Mouse (Mus musculus) limb, embryonic 15.5 days (tissue): Measurements from ENCODE around the gene Mterf2. TPM values are rescaled to one million over a fixed set of nuclear protein-coding genes. Genes with fewer than 3 reads are reported as not detected.

Source experiments
- ATAC-seq: fragments of 200-750 bp; cut with Nextera tagmentation; 2 replicates; pipeline ENCODE4 v1.8.0; 2017; ENCODE audit warnings: low read depth, moderate TSS enrichment; ENCODE audit not compliant: insufficient number of reproducible peaks, low FRiP score, low TSS enrichment
- H3K27ac ChIP-seq: fragments of 300-500 bp; sonication (generic); 2 replicates; pipeline ENCODE4 v1.5.1; 2015; ENCODE audit warnings: moderate library complexity, mild to moderate bottlenecking, inconsistent platforms
- H3K27me3 ChIP-seq: fragments of 300-500 bp; sonication (generic); 2 replicates; pipeline ENCODE4 v1.6.1; 2015; ENCODE audit warnings: inconsistent platforms
- H3K36me3 ChIP-seq: fragments of 300-500 bp; sonication (generic); 2 replicates; pipeline ENCODE4 v1.6.1; 2015; ENCODE audit warnings: inconsistent platforms
- H3K4me1 ChIP-seq: fragments of 300-500 bp; sonication (generic); 2 replicates; pipeline ENCODE4 v1.6.1; 2015; ENCODE audit warnings: inconsistent platforms
- H3K4me2 ChIP-seq: fragments of 300-500 bp; sonication (generic); 2 replicates; pipeline ENCODE4 v1.6.1; 2015; ENCODE audit warnings: mild to moderate bottlenecking, inconsistent platforms
- H3K4me3 ChIP-seq: fragments of 300-500 bp; sonication (generic); 2 replicates; pipeline ENCODE4 v1.5.1; 2015; ENCODE audit warnings: mild to moderate bottlenecking, inconsistent platforms
- H3K9ac ChIP-seq: fragments of 300-500 bp; sonication (generic); 2 replicates; pipeline ENCODE4 v1.6.1; 2015; ENCODE audit warnings: inconsistent platforms
- H3K9me3 ChIP-seq: fragments of 300-500 bp; sonication (generic); 2 replicates; pipeline ENCODE4 v1.6.1; 2016; ENCODE audit warnings: inconsistent platforms
- WGBS: fragments of 180-500 bp; shearing (Covaris S2); methylation state at CpG from one replicate; pipeline ENCODE4 v1.1.7; 2015; 5-methylcytosine and 5-hydroxymethylcytosine counted together
- polyA plus RNA-seq: library from polyadenylated mRNA; unstranded; fragments of >200 nt; fragmentation: Nextera tagmentation; extraction: Ambion mirVana; gene quantifications from 2 replicates; pipeline ENCODE4 v1.2.1, GENCODE M21; 2015

Gene Mterf2
- polyA plus RNA-seq, 1 experiment from 2014 or later: 15.6 TPM

GRCm38 (mm10) chr10:85136573-85136972 lies 8.7 kb upstream of the Mterf2 start:
- Histone ChIP-seq H3K4me1 (peaks cover 4% of the 10 kb centered on the region; the same call in 1 of the 2 replicates), H3K36me3 (peaks cover 29% of the 10 kb centered on the region), H3K9me3 (no peaks in the 10 kb centered on the region), H3K27ac (no peak overlapping the region), H3K9ac (no peak overlapping the region), H3K4me3 (no peak overlapping the region), H3K27me3 (no peaks in the 10 kb centered on the region), H3K4me2 (no peak overlapping the region)
- 89% methylated on average over 6 of the region's 6 CpGs for WGBS
- ATAC-seq: no peak

- Histone ChIP-seq H3K4me2 (peak overlapping the region; percentile 74), H3K9me3 (no peaks in the 10 kb centered on the region; the same call in 1 of the 2 replicates), H3K27ac (no peak overlapping the region), H3K9ac (peak overlapping the region; percentile 56; the same call in 1 of the 2 replicates), H3K4me3 (peak overlapping the region; percentile 67), H3K4me1 (peaks cover 15% of the 10 kb centered on the region), H3K36me3 (peaks cover 22% of the 10 kb centered on the region), H3K27me3 (no peaks in the 10 kb centered on the region)
- WGBS: 15% methylated on average over 7 of the region's 7 CpGs
- no peak for ATAC-seq
Measured at GRCm38 (mm10) chr10:85128453-85128852, 626 bp upstream of the Mterf2 start.

- no peak for ATAC-seq
- no peak overlapping the region for H3K4me3 ChIP-seq
- WGBS: 87% methylated on average over 13 of the region's 13 CpGs
- no peak overlapping the region for H3K9ac ChIP-seq
- no peaks in the 10 kb centered on the region; the same call in 1 of the 2 replicates for H3K9me3 ChIP-seq
- peaks cover 15% of the 10 kb centered on the region for H3K4me1 ChIP-seq
- no peaks in the 10 kb centered on the region for H3K27me3 ChIP-seq
- no peak overlapping the region for H3K27ac ChIP-seq
- H3K4me2 ChIP-seq: no peak overlapping the region
- peaks cover 35% of the 10 kb centered on the region for H3K36me3 ChIP-seq
Measured at GRCm38 (mm10) chr10:85125184-85125583, 2.6 kb downstream of the Mterf2 start.

GRCm38 (mm10) chr10:85114409-85114808 lies 13.4 kb downstream of the Mterf2 start:
- peaks cover 42% of the 10 kb centered on the region for H3K36me3 ChIP-seq
- no peak overlapping the region for H3K27ac ChIP-seq
- no peak overlapping the region for H3K9ac ChIP-seq
- 80% methylated on average over 4 of the region's 4 CpGs for WGBS
- ATAC-seq: no peak
- no peaks in the 10 kb centered on the region for H3K27me3 ChIP-seq
- no peaks in the 10 kb centered on the region for H3K4me1 ChIP-seq
- no peak overlapping the region for H3K4me2 ChIP-seq
- H3K4me3 ChIP-seq: no peak overlapping the region
- H3K9me3 ChIP-seq: no peaks in the 10 kb centered on the region

- WGBS: under 1% methylated on average over 34 of the region's 34 CpGs
- Histone ChIP-seq H3K9ac (peak overlapping the region; percentile 98), H3K4me1 (peaks cover 5% of the 10 kb centered on the region; the same call in 1 of the 2 replicates), H3K27me3 (no peaks in the 10 kb centered on the region), H3K9me3 (no peaks in the 10 kb centered on the region), H3K4me2 (peak overlapping the region; percentile 71), H3K27ac (peak overlapping the region; percentile 91), H3K4me3 (peak overlapping the region; percentile 98), H3K36me3 (no peaks in the 10 kb centered on the region)
- peak; percentile 20 for ATAC-seq
Measured at GRCm38 (mm10) chr10:85103085-85103885, 24.5 kb downstream of the Mterf2 start.

- no peaks in the 10 kb centered on the region for H3K9me3 ChIP-seq
- WGBS: under 1% methylated on average over 80 of the region's 96 CpGs
- H3K4me3 ChIP-seq: peak within 1 kb of the TSS; percentile 98
Measured at GRCm38 (mm10) chr10:85102247-85103084, 25.4 kb downstream of the Mterf2 start, which contains the start of the genes Fhl4 and Tmem263. Gene Fhl4, minus strand, starts transcription at chr10:85102495. Gene Tmem263, plus strand, starts transcription at chr10:85102627.

GRCm38 (mm10) chr10:85101841-85102240 lies 26.0 kb downstream of the Mterf2 start:
- WGBS: under 1% methylated on average over 10 of the region's 10 CpGs
- H3K9ac ChIP-seq: peak overlapping the region; percentile 98
- peak overlapping the region; percentile 98 for H3K4me3 ChIP-seq
- no peaks in the 10 kb centered on the region for H3K36me3 ChIP-seq
- peak overlapping the region; percentile 71 for H3K4me2 ChIP-seq
- H3K4me1 ChIP-seq: peaks cover 5% of the 10 kb centered on the region; the same call in 1 of the 2 replicates
- no peak for ATAC-seq
- no peaks in the 10 kb centered on the region for H3K27me3 ChIP-seq
- H3K9me3 ChIP-seq: no peaks in the 10 kb centered on the region
- H3K27ac ChIP-seq: peak overlapping the region; percentile 82

More at GRCm38 (mm10) chr10:85102247-85103084, 25.4 kb downstream of the Mterf2 start, which contains the start of the genes Fhl4 and Tmem263:
- Histone ChIP-seq H3K9ac (peak within 1 kb of the TSS; percentile 98), H3K4me1 (peaks cover 5% of the 10 kb centered on the region; the same call in 1 of the 2 replicates), H3K27ac (peak within 1 kb of the TSS; percentile 91), H3K4me2 (peak within 1 kb of the TSS; percentile 71), H3K36me3 (no peaks in the 10 kb centered on the region), H3K27me3 (no peaks in the 10 kb centered on the region)
- peak; percentile 95 for ATAC-seq

- no peak for ATAC-seq
- WGBS: 64% methylated on average over 4 of the region's 4 CpGs
- no peak overlapping the region for H3K9ac ChIP-seq
- no peaks in the 10 kb centered on the region for H3K36me3 ChIP-seq
- no peak overlapping the region for H3K27ac ChIP-seq
- no peak overlapping the region for H3K4me2 ChIP-seq
- H3K4me1 ChIP-seq: no peaks in the 10 kb centered on the region
- no peaks in the 10 kb centered on the region for H3K27me3 ChIP-seq
- H3K4me3 ChIP-seq: no peak overlapping the region
- no peaks in the 10 kb centered on the region for H3K9me3 ChIP-seq
Measured at GRCm38 (mm10) chr10:85071605-85072152, 56.1 kb downstream of the Mterf2 start.

Other genes with a start within 250 kb of the Mterf2 start
- 20.0 TPM in 2 replicates for gene Ric8b, start 210.4 kb downstream of the Mterf2 start, polyA plus RNA-seq
- gene Fhl4, start 25.5 kb downstream of the Mterf2 start, polyA plus RNA-seq: 1.4 and 1.5 TPM in 2 replicates
- gene Tmem263, start 25.4 kb downstream of the Mterf2 start, polyA plus RNA-seq: 123 and 128 TPM in 2 replicates
- 35.3 and 37.0 TPM in 2 replicates for gene Cry1, start 57.0 kb upstream of the Mterf2 start, polyA plus RNA-seq